In the genomic region with DNA sequence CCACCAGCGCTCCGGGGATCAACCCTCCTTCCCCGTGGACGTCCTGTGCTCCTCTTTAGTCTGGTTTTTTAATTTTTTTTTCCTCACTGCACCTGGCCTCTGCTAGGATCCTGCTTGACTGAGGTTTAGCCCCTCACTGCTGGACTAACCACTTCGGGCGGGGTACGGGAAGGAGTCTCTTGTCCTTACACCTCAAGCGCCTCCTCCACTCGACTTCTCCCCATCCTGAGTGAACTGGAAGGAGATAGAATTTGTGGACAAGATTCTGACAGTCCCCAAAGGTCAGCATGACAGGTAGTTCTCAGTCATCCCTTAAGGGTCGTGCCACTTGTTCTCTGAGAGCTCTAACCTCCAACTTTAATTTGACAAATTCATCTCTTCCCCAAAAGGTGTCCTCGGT, we compare ENCODE assay signal across 10 mouse cellular contexts. TPM values are rescaled to one million over a fixed set of nuclear protein-coding genes. Genes with fewer than 3 reads are reported as not detected.
DNase-seq lines count a peak whose midpoint lies in the region; ATAC-seq and TF ChIP-seq lines count a peak whose summit lies in the region.
"Had no signal": no experiment of that assay in that cellular context is flagged by ENCODE, and none has a peak within 500 bp of the region (broad histone marks: within the 10 kb centered on the region; RNA-seq: fewer than 3 reads in every experiment).

No protein-coding gene starts in this region.

- H3K27ac ChIP-seq in lung, embryonic 14.5 days (ENCODE audit: low read depth), result no peak overlapping the region
- H3K27ac ChIP-seq in forebrain, embryonic 10.5 days, result no peak overlapping the region
- no peak overlapping the region for H3K27ac ChIP-seq in intestine, embryonic 16.5 days (ENCODE audit: low read length)
- no peak overlapping the region for H3K27ac ChIP-seq in neural tube, embryonic 13.5 days (replicated peaks)

- peak overlapping the region; percentile 37 for H3K4me3 ChIP-seq in lung, embryonic 14.5 days (ENCODE audit: low read depth, low read length)
- H3K4me3 ChIP-seq in forebrain, embryonic 10.5 days, result peak overlapping the region; percentile 43; the same call in 1 of the 2 replicates
- H3K4me3 ChIP-seq in intestine, embryonic 16.5 days (ENCODE audit: low read length), result peak overlapping the region; percentile 43
- H3K4me3 ChIP-seq in neural tube, embryonic 13.5 days, result peak overlapping the region; percentile 29; the same call in 1 of the 2 replicates

- ATAC-seq in lung, embryonic 14.5 days (ENCODE audit: insufficient read depth), result peak; percentile 2
- ATAC-seq in intestine, embryonic 16.5 days, result no peak
- no peak for ATAC-seq in neural tube, embryonic 13.5 days (ENCODE audit: low read depth)

- H3K9ac ChIP-seq in lung, embryonic 14.5 days, result no peak overlapping the region
- no peak overlapping the region for H3K9ac ChIP-seq in intestine, embryonic 16.5 days (ENCODE audit: low read depth, low read length)
- H3K9ac ChIP-seq in neural tube, embryonic 13.5 days, result no peak overlapping the region

- peaks cover 99% of the 10 kb centered on the region for H3K27me3 ChIP-seq in lung, embryonic 14.5 days (ENCODE audit: insufficient read depth, low read length)
- H3K27me3 ChIP-seq in forebrain, embryonic 10.5 days (ENCODE audit: poor library complexity, severe bottlenecking), result peaks cover 100% of the 10 kb centered on the region
- peaks cover 92% of the 10 kb centered on the region for H3K27me3 ChIP-seq in intestine, embryonic 16.5 days (replicated peaks; ENCODE audit: control insufficient read depth, insufficient read depth, low read length)
- H3K27me3 ChIP-seq in neural tube, embryonic 13.5 days, result peaks cover 98% of the 10 kb centered on the region

- H3K4me1 ChIP-seq in lung, embryonic 14.5 days (ENCODE audit: insufficient read depth), result 0 out of 2 replicates have a peak, but pooled peaks cover 5% of the 10 kb centered on the region
- H3K4me1 ChIP-seq in forebrain, embryonic 10.5 days, result peaks cover 72% of the 10 kb centered on the region
- H3K4me1 ChIP-seq in intestine, embryonic 16.5 days (ENCODE audit: control insufficient read depth, insufficient read depth, low read length), result peaks cover 25% of the 10 kb centered on the region
- peaks cover 25% of the 10 kb centered on the region for H3K4me1 ChIP-seq in neural tube, embryonic 13.5 days (replicated peaks)

- WGBS in lung, embryonic 14.5 days, result 3% methylated on average over 11 of the region's 11 CpGs
- WGBS in forebrain, embryonic 10.5 days, result 2% methylated on average over 11 of the region's 11 CpGs
- WGBS in intestine, embryonic 16.5 days, result 2% methylated on average over 11 of the region's 11 CpGs
- 2% methylated on average over 11 of the region's 11 CpGs for WGBS in neural tube, embryonic 13.5 days

- no peaks in the 10 kb centered on the region for H3K9me3 ChIP-seq in lung, embryonic 14.5 days (ENCODE audit: low read depth, low read length)
- H3K9me3 ChIP-seq in forebrain, embryonic 10.5 days, result no peaks in the 10 kb centered on the region
- no peaks in the 10 kb centered on the region for H3K9me3 ChIP-seq in intestine, embryonic 16.5 days (ENCODE audit: control insufficient read depth, low read length)
- no peaks in the 10 kb centered on the region for H3K9me3 ChIP-seq in neural tube, embryonic 13.5 days

- peak overlapping the region; percentile 65 for H3K4me2 ChIP-seq in lung, embryonic 14.5 days
- peak overlapping the region; percentile 68 for H3K4me2 ChIP-seq in intestine, embryonic 16.5 days (ENCODE audit: low read depth, low read length)
- H3K4me2 ChIP-seq in neural tube, embryonic 13.5 days, result peak overlapping the region; percentile 41

- H3K36me3 ChIP-seq in lung, embryonic 14.5 days (ENCODE audit: insufficient read depth), result no peaks in the 10 kb centered on the region
- no peaks in the 10 kb centered on the region for H3K36me3 ChIP-seq in forebrain, embryonic 10.5 days (replicated peaks)
- no peaks in the 10 kb centered on the region for H3K36me3 ChIP-seq in intestine, embryonic 16.5 days (ENCODE audit: control insufficient read depth, insufficient read depth, low read length)
- H3K36me3 ChIP-seq in neural tube, embryonic 13.5 days, result no peaks in the 10 kb centered on the region

- no peak for DNase-seq in lung, embryonic 14.5 days
- DNase-seq in lung, adult 18-20 months, result no peak
- DNase-seq in forebrain, embryonic 10.5 days (ENCODE audit: extremely low spot score, low spot score), result peak; percentile 44
- no peak for DNase-seq in adrenal gland, postnatal 25 days
- DNase-seq in cerebellum, postnatal 10 days, result no peak
- DNase-seq: cerebellum, adult 18-20 months had no signal

- no peak for TF ChIP-seq CTCF in lung, embryonic 14.5 days (IDR thresholded peaks at IDR 0.05; ENCODE audit: low read depth)

RNA-seq across cellular contexts. Expression of a gene that starts 3.4 kb away (rescaled TPM):
- polyA plus RNA-seq in lung, embryonic 14.5 days (2014; fragmentation: Nextera tagmentation; extraction: Ambion mirVana), result 0.09 and 0.25 TPM in 2 replicates
- 1.3 and 1.4 TPM in 2 replicates for polyA plus RNA-seq in forebrain, embryonic 10.5 days (2016; fragmentation: Nextera tagmentation; extraction: Ambion mirVana)
- polyA plus RNA-seq in intestine, embryonic 16.5 days (2015; fragmentation: Nextera tagmentation; extraction: Ambion mirVana), result not detected in 2 replicates
- polyA plus RNA-seq in neural tube, embryonic 13.5 days (2015; fragmentation: Nextera tagmentation; extraction: Ambion mirVana), result 0.56 and 2.2 TPM in 2 replicates
- not detected in 2 replicates for total RNA-seq in adrenal gland, postnatal 25 days (2021)
- total RNA-seq: layer of hippocampus, adult 18-20 months had no signal
- polyA plus RNA-seq: neural tube, embryonic 14.5 days had no signal
